Mouse (Mus musculus): ENCODE measurements at regions not wholly inside any gene's neighbourhood (a gene's known extent, or its start where the extent isn't known, plus 50 kb on each side); places are given as distances from the start of the nearest gene placed in this dataset.

- DNase-seq (ENCODE audit: low read depth, low spot score), result peak; percentile 70
Measured at GRCm38 (mm10) chr5:106200631-106201030, 257.3 kb downstream of the Barhl2 start.

DNA sequence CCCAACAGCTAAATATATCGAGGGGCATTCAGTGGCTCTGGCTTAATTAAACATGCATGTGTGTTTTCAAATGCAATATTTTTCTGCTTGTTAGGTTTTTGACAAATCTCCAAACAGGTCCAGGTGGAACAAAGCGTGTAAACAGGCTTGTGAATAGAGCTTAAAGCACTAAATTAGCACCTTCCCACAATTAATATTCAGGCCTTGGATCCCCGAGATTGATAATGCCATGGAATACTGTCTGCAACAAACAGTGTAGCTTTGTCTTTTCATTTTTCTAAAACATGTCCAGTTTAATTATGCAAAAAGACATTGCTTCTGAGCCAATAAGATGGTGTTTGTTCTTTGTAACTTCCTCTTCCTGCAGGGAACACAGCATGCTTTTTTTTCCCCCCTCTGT, 258.9 kb downstream of the Barhl2 start:
- DNase-seq (ENCODE audit: low read depth, low spot score), result peak; percentile 8

- no peak for DNase-seq (ENCODE audit: low read depth, low spot score)
Measured at GRCm38 (mm10) chr5:106191141-106191540, 266.8 kb downstream of the Barhl2 start.

DNA sequence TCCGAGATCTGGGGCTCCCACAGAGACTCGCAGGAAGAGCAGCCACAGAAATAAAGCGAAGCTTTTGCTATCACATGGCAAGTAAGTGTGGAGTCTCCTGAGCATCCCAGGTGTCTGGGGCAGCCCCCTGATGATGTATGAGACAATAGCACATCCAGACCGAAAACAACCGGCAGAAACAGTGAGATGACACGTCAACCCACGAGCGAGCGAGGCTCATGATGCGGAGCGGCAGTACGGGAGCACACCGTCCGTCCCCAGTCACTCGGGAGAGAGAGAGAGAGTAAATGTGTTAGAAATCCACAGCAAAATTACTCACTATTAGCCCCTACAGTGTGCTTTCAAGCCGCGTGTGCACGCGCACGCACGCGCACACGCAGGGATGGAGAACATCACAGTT, 276.2 kb downstream of the Barhl2 start:
- DNase-seq (ENCODE audit: low read depth, low spot score), result no peak

DNA sequence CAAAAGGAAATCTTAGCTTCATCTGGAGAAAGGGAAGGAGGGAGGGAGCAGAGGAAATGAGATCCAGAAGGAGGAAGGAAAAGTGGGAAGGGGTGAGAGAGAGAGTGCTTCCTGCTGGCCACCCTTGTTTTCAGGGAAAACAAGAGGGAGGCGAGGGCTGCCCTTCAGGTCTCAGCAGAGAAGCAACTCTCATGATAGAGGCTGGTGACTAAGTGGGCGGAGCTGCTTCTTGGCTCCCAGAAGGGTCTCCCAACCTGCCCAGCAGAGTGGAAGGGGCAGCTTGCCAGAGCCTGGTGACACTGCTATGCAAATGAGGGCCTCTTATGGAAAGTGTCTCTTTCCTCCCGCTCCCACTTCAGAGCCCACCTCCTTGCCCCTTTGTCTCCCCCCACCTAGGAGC, 285.8 kb downstream of the Barhl2 start:
- no peak for DNase-seq (ENCODE audit: low read depth, low spot score)

DNA sequence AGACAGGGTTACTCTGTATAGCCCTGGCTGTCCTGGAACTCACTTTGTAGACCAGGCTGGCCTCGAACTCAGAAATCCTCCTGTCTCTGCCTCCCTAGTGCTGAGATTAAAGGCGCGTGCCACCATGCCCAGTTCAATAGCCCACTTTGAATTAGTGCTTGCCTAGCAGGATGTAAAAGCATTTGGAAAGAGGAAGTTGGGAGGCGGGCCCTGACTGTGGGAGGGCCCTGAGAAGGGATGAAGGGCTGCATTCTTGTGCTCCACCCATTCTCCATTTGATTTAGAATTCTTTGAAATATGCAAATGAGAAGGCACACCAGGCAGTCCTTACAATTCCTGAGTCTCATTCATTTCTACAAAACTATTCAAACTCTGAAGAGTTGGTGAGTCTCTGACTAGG, 287.6 kb downstream of the Barhl2 start:
- DNase-seq (ENCODE audit: low read depth, low spot score), result no peak

- no peak for DNase-seq (ENCODE audit: low read depth, low spot score)
Measured at GRCm38 (mm10) chr5:106167556-106167955, 290.4 kb downstream of the Barhl2 start.

DNA sequence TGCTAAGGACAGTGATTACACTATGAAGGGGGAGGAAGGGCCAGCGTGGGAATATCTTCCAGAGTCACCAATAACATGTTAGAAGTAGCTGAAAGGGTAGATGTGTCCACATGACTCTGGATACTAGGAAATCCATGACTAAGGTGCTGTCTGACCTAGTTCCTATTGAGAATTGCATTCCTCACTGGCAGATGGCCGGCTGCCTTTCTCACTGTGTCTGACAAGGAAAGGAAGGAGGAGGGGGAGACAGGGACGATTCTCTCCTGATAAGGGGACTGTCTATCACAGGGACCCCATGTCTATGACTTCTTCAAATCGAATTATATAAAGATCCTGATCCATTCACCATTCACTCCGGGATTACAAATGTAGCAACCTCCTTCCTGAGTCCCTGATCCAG, 289.9 kb downstream of the Zfp326 start:
- peak; percentile 5 for DNase-seq (ENCODE audit: low read depth, low spot score)

DNA sequence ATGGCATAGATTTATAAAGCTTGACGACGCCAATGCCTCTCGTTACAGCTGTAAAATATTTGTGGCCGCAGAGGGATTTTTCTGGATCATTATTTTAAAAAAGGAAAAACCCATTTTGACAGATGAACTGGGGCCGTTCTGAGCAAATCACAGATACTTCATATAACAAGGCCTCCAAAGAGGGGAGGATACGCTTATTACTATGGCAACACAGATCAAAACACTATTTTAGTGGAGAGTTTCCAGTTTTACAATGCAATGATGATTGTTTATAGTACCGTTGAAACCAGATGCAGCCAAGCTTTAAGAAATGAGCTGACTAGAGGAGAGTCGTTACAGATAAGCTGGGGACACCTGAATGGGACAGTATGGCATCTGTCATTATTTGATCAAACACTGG, 287.8 kb downstream of the Zfp326 start:
- DNase-seq (ENCODE audit: low read depth, low spot score), result no peak

GRCm38 (mm10) chr5:106162981-106163653, 286.8 kb downstream of the Zfp326 start:
- peak; percentile 12 for DNase-seq (ENCODE audit: low read depth, low spot score)

- no peak for DNase-seq (ENCODE audit: low read depth, low spot score)
Measured at GRCm38 (mm10) chr5:106139109-106139508, 262.7 kb downstream of the Zfp326 start.

GRCm38 (mm10) chr5:106122928-106123327, 246.6 kb downstream of the Zfp326 start:
- DNase-seq (ENCODE audit: low read depth, low spot score), result no peak

GRCm38 (mm10) chr5:106119584-106119983, 243.2 kb downstream of the Zfp326 start:
- DNase-seq (ENCODE audit: low read depth, low spot score), result no peak

DNA sequence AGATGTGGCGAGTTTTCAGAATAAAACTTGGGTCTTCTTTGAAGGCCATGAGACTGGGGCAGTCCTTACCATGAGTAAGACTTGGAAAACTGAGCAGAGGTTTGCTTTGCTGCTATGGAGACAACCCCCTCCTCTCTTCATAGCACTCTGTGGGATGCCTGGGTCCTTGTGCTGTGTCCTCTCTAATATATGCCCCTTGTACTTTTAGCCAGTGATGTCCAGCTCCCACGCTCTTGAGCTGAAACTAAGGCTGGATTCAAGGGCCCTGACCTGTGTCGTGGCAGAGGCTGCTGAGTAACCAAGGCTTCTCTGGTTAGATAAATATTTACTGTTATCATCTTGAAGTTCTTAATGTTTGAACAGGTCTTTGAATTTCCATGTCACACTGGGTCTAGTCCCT, 236.8 kb downstream of the Zfp326 start:
- no peak for DNase-seq (ENCODE audit: low read depth, low spot score)

- DNase-seq (ENCODE audit: low read depth, low spot score), result no peak
Measured at GRCm38 (mm10) chr5:106108474-106108971, 232.2 kb downstream of the Zfp326 start.

DNA sequence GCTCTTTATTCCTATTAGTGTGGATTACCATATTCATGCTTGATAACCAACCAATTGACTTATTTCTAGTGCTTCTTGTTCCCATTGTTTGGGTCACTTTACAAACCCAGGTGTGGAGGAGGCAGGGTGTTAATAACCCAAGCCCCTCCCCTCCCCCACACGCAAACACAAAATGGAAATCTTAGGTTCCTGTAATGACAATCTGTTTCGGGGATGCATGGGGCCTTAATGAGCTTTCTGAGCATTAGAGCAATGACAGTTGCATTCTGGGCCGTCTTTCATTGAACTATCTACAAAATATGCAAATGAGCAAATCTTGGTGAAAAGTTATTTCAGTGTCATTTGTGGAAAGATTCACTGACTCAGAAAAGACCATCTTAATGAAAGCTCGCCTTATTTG, 225.9 kb downstream of the Zfp326 start:
- DNase-seq (ENCODE audit: low read depth, low spot score), result no peak

GRCm38 (mm10) chr5:106098887-106099286, 222.5 kb downstream of the Zfp326 start:
- no peak for DNase-seq (ENCODE audit: low read depth, low spot score)

- peak; percentile 92 for DNase-seq (ENCODE audit: low read depth, low spot score)
Measured at GRCm38 (mm10) chr5:106089332-106089731, 213.0 kb downstream of the Zfp326 start.

DNA sequence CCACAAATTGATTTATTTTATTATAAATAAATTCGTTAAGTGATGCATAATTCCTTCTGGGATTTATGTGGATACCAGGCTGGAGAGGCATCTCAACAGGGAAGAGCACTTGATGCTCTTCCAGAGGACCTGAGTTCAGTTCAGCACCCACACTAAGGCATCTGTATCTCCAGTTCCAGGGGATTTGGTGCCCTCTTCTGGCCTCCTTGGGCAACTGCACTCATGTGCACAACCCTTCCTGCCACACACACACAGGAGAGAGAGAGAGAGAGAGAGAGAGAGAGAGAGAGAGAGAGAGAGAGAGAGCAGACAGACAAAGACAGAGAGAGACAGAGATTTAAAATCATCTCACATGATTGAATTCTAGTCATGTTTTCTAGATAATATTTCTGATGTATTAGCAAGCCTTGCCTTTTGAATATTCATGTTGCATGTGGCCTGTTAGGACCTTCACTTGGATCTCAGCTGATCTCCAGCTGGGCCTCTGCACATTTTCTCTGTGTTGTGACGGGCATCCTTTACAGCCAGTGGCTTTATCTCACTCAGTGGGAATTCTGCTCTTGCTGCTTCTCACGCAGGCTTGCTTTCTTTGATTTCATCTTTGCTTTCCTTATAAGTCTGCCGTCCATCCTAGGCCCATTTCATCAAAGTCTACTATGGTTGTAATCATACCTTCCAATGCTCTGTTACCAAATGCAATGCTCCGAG, 212.3 kb downstream of the Zfp326 start:
- DNase-seq (ENCODE audit: low read depth, low spot score), result peak; percentile 46

DNA sequence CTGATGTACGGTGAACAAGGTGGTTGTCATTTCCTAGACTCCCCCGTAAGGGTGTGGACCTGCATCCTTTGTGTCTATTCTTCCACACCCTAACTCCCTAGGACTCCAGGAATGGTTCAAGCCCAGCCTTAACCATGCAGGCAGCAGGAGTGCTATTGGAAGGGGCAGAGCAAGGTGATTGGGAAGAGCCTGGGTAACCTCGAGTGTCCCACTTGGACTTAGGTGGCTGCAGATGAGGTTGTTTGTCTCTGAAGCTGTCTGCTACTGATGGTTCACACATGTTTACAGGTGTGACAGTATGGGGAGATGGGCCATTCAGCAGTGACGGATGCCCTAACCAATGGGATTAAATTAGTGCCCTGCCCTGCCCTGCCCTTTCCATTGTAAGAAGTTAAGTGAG, 207.4 kb downstream of the Zfp326 start:
- DNase-seq (ENCODE audit: low read depth, low spot score), result no peak

GRCm38 (mm10) chr5:106082891-106083290, 206.5 kb downstream of the Zfp326 start:
- DNase-seq (ENCODE audit: low read depth, low spot score), result no peak

DNA sequence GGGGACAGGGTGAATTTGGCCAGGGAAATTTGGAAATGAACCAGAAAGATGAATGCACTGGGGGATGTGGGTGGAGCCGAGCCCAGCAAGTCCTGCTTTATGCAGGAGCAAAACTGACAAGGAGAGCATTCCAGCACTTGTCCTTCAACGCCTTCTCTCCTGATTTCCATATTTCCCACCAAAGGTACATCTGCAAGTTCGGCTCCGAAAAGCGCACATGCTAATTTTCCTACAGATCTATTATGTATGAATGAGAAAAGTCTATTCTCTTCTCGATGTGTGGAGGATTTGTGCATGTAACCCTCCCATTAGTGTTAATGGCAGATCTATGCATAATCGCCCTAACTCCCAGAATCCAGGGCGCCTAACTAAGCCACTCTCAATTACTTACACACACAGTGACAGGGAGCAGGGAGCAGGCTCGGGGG, 190.8 kb downstream of the Zfp326 start:
- DNase-seq (ENCODE audit: low read depth, low spot score), result no peak

DNA sequence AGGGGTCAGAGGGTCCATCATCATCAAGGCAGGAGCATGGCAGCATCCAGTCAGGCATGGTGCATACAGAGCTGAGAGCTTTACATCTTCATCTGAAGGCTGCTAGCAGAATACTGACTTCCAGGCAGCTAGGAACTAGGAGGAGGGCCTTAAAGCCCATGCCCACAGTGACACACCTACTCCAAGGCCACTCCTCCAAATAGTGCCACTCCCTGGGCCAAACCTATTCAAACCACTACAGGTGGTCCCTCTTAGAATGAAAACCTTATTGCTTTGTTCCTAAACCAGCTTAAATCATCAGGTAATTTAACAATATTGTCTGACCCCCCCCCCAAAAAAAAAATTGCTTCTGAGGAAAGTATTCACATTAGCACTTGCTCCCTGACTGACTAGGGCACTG, 190.3 kb downstream of the Zfp326 start:
- no peak for DNase-seq (ENCODE audit: low read depth, low spot score)
